Mouse (Mus musculus): ENCODE data around the gene Bpifb3. TPM values are rescaled to one million over a fixed set of nuclear protein-coding genes. Genes with fewer than 3 reads are reported as not detected.
A peak's percentile ranks its signal among the peaks of the same experiment; 100 is the strongest.

Bpifb3 gene
- total RNA-seq (2014; fragmentation: Nextera tagmentation) (1.4 TPM in 1 of 2 replicates, not detected in the other), total RNA-seq (2017) (not detected in 2 replicates)

DNA sequence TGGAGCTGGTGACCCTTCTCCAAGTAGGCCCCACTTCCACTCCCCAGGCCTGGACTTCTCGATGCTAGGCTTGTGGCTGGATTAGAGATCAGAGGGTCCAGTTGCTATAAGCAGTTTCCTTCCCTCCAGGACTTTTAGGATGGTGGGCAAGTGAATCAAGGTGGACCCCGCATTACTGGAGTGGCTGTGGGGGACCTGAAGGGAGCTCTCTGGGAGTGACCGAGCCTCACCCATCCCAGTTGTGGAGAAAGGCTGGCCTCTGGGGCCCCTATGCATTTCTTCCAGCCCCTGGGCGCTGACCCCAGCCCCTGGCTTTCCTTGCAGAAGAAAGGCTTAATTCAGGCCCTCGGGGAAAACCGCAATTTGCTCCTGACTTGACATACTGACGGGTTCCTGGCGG is at the start of gene Bpifb3:
TSS of gene Bpifb3 (plus strand) at position 301 of the 400 bp plus-strand sequence.
- ATAC-seq (replicated peaks; ENCODE audit: poor library complexity, severe bottlenecking) = no peak

DNA sequence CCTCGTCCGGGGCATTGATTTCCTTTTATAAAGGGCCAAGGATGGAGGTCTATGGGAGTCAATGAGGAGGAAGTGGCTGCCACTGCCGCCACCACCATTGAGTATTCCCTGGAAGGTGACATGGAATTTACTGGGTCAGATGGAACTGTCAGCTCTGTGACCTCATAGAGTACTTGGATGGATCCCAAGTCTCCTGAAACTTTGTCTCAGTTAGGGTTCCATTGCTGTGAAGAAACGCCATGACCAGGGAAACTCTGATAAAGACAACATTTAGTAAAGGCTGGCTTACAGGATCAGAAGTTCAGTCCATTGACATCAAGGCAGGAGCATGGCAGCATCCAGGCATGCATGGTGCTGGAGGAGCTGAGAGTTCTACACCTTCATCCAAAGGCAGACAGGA is 47.0 kb upstream of the Bpifb3 start, which contains the start of gene Sun5:
TSS of gene Sun5 (minus strand) at position 101 of the 400 bp plus-strand sequence.
- no peak for ATAC-seq (replicated peaks; ENCODE audit: poor library complexity, severe bottlenecking)

DNA sequence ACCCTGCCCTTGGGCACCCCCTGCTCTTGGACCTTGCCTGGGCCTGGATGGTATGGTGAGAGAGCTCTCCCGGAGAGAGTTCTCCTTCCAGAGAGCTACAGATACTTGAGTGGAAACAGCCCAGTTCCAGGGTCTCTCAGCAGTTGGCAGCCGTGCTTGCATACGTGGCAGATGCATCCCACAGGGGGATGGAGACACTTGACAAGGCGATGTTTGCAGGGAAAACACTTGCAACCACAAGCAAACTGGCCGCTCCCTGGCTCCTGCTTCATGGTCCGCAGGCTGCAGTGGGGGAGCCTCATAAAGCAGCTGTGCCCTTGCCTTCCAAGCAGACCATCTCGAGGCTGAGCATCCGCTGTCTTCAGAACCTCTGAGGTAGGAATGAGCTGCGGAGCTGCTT is 43.3 kb upstream of the Bpifb3 start, which contains the start of gene Bpifb2:
TSS of gene Bpifb2 (plus strand) at position 301 of the 400 bp plus-strand sequence.
- ATAC-seq (replicated peaks; ENCODE audit: poor library complexity, severe bottlenecking) = no peak

DNA sequence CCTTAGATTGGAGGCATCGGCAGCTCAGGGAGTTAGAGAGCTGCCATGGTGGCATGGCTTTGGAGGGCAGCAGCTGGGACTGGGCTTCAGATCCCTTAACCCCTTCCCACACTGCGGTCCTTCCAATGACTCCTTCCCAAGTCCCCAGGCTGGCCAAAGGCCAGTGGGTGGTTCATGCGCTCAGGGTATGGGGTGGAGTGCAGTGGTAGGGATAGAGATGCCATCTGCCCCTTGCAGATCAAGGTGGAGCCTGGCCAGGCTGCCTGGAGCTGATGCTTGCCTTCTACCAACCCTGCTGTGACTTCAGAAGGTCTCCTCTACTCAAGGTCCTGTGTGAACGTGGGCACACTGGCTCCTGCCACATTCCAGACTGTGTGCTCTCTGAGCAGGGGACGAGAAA is 18.9 kb upstream of the Bpifb3 start:
- ATAC-seq (replicated peaks; ENCODE audit: poor library complexity, severe bottlenecking) = no peak

- ATAC-seq (replicated peaks; ENCODE audit: poor library complexity, severe bottlenecking) = no peak
These were observed 17.9 kb upstream of the Bpifb3 start, which contains the start of gene Bpifb6 for GRCm38 (mm10) chr2:153900088-153900487. TSS of gene Bpifb6 (plus strand) at chr2:153900388.

DNA sequence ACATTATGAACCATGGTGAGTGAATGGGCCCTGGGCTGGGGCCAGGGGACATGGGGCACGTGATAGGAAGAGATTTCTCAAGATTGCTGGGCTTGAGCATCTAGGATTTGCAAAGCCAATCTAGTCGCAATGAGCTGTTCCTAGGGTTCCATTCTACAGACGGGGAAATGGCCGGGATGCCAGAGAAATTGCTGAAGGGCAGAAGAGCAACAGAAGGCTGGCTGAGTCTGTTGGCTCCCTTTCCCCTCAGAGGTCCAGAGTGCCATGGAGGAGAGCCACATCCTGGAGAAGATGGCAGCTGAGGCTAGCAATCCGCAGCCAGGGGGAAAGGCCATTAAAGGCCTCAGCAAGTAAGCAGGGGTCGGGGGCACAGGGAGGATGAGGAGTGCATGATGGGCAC is 15.3 kb upstream of the Bpifb3 start:
- ATAC-seq (replicated peaks; ENCODE audit: poor library complexity, severe bottlenecking) = no peak

DNA sequence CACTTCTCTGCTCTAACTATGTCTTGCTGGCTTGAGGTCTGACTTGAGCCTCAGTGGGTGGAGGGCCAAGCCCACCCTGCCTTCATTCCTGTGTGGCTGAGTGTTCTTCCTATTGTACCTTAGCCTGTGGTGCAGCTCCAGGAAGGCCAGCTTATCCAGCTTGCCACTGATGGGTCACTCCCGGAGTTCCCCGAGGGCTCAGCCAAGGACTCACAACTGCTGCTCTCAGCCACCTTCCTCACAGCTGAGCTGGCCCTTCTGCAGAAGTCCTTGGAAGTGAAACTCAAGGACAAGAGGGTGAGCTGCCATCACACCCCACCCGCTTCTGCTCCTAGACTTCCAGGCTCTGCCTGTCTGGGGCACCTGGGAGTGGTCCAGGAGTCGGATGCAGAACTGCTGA is 11.4 kb upstream of the Bpifb3 start:
- ATAC-seq (replicated peaks; ENCODE audit: poor library complexity, severe bottlenecking) = no peak

DNA sequence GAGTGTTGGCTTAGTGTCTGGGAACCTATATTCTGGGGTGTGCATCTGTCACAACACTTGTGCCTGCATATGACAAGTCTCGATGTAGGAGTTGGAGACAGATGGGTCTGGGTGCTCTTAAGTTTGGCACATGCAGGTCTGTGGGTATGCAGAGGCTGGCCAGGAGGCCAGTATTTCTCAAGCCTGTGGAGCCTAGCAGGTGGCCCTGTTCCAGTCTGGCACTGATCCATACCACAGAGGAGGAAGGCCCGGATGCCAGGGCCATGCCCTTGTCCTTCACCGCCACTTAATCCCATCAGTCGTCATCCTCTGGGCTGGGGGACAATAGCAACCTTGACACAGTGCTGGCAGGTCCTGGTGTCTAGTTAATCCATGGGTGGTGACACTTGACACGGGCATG is 3.9 kb upstream of the Bpifb3 start:
- ATAC-seq (replicated peaks; ENCODE audit: poor library complexity, severe bottlenecking) = peak; percentile 39; the same call in 1 of the 2 replicates

- ATAC-seq (replicated peaks; ENCODE audit: poor library complexity, severe bottlenecking) = no peak
These were observed 3.2 kb downstream of the Bpifb3 start for GRCm38 (mm10) chr2:153921246-153921645.

DNA sequence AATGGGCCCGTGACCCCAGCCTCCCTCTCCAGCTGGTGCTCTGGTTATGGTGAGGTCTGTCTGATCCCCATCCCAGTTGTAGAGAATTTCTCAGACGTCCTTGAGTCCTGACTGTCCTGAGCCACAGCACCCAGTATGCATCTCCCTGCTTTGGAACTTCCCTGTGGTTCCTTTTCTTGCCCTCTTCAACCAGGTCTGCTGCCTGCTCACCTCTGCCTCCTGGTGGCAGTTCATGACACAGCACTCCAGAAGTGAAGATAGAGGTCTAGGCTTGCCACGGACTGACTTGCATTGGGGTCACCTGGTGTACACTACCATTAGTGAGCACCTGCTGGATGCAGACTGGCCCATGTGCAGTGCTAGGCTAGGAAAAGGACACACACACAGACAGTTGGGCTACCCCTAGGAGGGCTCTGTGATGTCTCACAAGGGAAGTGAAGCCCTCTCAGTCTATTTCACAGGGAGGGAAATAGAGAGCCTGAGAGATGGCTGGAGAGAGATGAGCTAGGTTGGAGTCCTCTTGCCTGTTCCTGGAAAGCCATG is 11.9 kb downstream of the Bpifb3 start:
- peak; percentile 91 for ATAC-seq (replicated peaks; ENCODE audit: poor library complexity, severe bottlenecking)

GRCm38 (mm10) chr2:153931125-153931524 is 13.1 kb downstream of the Bpifb3 start:
- ATAC-seq (replicated peaks; ENCODE audit: poor library complexity, severe bottlenecking) = no peak

DNA sequence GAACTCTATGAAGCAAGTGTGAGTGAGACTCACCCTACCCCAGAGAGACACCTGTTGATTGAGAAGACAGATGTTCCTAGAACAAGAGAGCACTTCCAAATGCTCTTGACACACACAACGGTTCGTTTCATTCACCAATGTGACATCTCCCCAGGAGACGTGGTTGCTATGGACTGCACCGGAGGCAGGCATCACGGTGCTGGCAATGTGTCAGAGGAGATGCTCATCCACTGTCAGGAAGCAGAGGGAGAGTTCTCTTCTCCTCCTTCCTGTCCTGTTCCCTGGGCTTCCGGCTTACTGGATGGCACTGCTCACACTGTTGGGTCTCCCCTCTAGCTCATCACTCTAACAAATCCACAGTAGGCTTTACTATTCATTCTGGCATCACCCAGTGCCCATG is 15.3 kb downstream of the Bpifb3 start:
- no peak for ATAC-seq (replicated peaks; ENCODE audit: poor library complexity, severe bottlenecking)

DNA sequence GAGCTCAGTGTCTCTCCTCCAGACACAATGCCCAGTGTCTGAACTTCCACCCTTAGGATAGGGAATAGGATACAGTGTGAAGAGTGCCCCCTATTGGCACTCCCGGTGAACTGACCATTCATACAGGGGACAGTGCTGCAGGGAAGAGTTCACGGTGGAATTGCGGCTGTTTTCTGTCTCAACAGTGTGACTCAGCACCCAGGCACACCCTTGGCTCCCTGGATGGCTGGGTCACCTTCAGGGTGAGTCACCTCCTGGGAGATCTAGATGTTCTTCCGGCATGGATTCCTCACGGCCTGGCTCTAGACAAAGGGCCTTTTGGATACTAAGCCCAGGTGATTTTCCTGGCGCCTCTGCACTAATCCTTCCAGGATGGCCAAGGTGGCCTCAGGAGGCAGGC is 17.3 kb downstream of the Bpifb3 start:
- no peak for ATAC-seq (replicated peaks; ENCODE audit: poor library complexity, severe bottlenecking)

DNA sequence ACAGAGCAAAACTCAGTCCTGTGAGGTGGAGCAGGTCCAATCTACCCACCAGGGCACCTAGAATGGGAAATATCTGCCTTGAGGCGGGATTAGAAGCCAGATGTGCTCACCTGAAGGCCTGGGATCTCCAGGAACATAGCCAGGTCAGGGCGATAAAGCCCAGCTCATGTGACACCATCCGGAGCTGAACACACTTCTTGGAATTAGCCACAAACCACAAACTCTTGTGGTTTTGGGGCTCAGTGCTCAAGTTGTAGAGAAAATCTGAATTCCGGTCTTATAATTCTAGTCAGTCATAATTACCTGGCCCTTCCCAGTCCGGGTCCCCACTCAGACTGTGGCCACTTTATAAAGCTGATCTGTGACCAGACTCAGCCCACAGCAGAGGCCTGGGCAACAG is 19.8 kb downstream of the Bpifb3 start, which contains the start of gene Bpifb4:
TSS of gene Bpifb4 (plus strand) at position 370 of the 400 bp plus-strand sequence.
- peak; percentile 10; the same call in 1 of the 2 replicates for ATAC-seq (replicated peaks; ENCODE audit: poor library complexity, severe bottlenecking)

DNA sequence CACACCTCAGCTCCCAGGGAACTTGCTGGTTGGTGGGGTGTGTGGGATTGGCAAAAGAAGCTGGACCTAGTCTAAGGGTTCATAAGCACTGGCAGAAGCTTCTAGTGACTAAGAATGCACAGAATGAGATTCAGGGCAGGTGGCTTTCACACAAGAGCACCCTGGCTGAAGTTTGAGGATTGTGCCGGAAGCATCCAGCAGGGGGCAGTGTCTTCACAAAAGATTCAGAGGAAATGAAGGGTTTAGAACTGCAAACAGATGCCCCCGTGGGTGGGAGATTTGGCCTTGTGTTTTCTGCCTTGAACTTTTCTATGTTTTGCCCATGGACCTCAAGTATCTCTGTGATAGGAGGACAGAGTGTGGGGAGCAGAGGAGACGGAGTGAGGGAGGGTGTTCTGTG is 25.5 kb downstream of the Bpifb3 start:
- peak; percentile 45; the same call in 1 of the 2 replicates for ATAC-seq (replicated peaks; ENCODE audit: poor library complexity, severe bottlenecking)

DNA sequence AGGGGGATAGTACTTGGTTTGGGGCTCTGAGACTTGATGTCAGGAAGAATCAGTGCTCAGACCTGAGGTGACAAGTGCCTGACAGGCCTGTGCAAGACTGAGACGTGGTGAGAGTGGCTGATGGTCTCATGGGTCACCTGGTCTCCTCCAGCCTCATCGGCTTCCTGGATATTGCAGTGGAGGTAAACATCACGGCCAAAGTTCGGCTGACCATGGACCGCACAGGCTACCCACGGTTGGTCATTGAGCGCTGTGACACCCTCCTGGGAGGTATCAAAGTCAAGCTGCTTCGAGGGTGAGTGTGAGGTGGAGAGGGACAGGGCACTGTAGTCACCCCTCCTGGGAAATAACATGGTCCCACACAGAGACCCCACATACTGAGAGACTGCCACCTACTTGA is 26.5 kb downstream of the Bpifb3 start:
- ATAC-seq (replicated peaks; ENCODE audit: poor library complexity, severe bottlenecking) = no peak

GRCm38 (mm10) chr2:153952897-153953296 is 34.9 kb downstream of the Bpifb3 start:
- peak; percentile 58 for ATAC-seq (replicated peaks; ENCODE audit: poor library complexity, severe bottlenecking)

DNA sequence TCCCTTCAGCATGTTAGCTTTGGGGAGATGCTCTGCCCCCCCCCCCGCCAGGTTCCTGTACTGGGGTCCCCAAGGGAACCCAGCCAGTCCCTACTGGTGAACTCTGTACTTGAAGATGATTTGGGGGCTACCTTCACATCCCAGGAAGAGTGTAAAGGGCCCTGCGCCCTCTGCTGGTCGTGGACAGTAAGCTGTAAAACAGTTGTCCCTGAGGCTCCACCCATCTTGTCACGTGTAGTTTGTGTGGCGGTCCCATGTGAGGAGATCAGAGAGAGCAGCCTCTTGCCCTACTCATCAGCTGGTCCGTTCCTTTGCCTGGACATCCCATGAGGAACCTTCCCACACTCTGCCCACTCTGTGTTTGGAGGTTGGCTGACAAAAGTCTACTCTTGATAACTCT is 35.8 kb downstream of the Bpifb3 start:
- peak; percentile 88 for ATAC-seq (replicated peaks; ENCODE audit: poor library complexity, severe bottlenecking)

DNA sequence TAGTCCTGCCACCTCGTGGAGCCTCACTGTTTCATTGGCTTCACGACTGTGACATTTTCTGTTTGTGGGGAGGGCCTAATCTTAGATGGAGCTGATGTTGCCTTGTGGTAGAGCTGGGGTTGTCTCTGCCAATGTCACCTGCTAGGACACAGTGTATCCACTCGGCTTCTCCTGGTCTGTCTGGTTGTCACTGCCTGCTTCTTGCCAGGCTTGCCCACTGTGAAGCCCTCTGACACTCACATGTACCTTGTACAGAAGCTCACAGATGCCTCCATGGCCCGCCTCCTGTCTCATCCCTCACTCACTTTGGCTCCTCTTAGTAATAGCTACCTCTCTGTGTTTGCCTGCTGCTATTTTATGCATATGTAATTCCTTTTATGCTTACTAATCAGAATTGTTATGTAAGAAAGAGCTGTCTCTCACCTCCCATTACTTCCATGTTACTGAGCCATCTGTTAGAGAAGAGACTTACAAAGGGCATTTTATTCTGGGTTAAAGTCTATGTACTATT is 44.8 kb downstream of the Bpifb3 start:
- no peak for ATAC-seq (replicated peaks; ENCODE audit: poor library complexity, severe bottlenecking)

DNA sequence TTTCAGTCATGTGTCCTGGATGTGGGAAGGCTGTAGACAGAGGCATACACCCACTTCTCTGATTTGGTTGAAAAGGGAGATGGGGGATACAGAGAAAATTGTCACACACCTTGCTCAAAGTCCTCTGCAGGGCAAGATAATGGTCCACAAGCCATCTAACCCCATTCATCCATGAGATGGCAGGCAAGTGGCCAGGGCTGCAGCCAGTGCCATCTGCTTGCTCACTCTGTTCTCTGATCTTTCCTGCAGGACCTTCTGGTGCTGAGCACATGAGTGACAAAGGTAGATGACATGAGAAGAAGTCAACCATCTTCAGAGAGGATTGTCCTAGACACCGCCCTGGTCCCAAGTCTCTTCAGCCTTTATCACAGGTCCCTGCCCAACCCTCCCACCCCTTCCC is 45.3 kb downstream of the Bpifb3 start:
- no peak for ATAC-seq (replicated peaks; ENCODE audit: poor library complexity, severe bottlenecking)

DNA sequence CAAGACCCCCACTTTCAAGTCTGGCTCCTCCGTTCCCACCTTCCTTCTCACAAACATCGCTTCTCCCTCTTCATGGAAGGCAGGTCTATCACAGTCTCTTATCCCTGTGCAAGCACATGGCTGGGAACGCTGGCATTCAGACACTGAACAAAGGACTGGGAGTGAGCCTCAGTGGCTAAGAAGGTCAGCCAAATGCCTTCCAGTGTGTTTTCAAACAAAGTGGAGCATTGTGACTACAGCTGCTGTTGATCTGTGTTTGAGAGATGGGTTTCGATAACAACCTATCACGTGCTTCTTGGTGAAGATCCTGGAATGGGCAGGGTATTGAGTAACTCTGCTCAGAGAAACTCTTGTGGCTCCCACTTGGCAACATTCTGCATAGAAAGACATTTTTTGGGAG is 52.2 kb downstream of the Bpifb3 start:
- ATAC-seq (replicated peaks; ENCODE audit: poor library complexity, severe bottlenecking) = no peak

- ATAC-seq (replicated peaks; ENCODE audit: poor library complexity, severe bottlenecking) = no peak
These were observed 56.6 kb downstream of the Bpifb3 start, which contains the start of gene Bpifa6 for GRCm38 (mm10) chr2:153974582-153974981. TSS of gene Bpifa6 (plus strand) at chr2:153974945.

All from granulocyte monocyte progenitor cell, adult 5-6 weeks (primary cell).